Mouse (Mus musculus) midbrain, embryonic 11.5 days (tissue): ENCODE measurements around the gene Uba7. TPM values are rescaled to one million over a fixed set of nuclear protein-coding genes. Genes with fewer than 3 reads are reported as not detected.

ENCODE experiments used
- ATAC-seq: fragments of 200-750 bp; cut with Nextera tagmentation; 2 replicates; pipeline ENCODE4 v1.8.0; 2017; ENCODE audit warnings: moderate TSS enrichment, moderate library complexity; ENCODE audit not compliant: low FRiP score
- DNase-seq: peaks from one replicate; pipeline ENCODE4 v3.0.0; 2015; ENCODE audit warnings: low spot score; ENCODE audit errors: missing footprints
- H3K27ac ChIP-seq: fragments of 300-500 bp; sonication (generic); 2 replicates; pipeline ENCODE4 v1.5.1; 2014; ENCODE audit warnings: low read depth, low read length
- H3K27me3 ChIP-seq: fragments of 300-500 bp; sonication (generic); 2 replicates; pipeline ENCODE4 v1.6.1; 2014; ENCODE audit warnings: mild to moderate bottlenecking, low read length, moderate library complexity, mixed read lengths; ENCODE audit not compliant: control insufficient read depth, insufficient read depth
- H3K36me3 ChIP-seq: fragments of 300-500 bp; sonication (generic); 2 replicates; pipeline ENCODE4 v1.6.1; 2014; ENCODE audit warnings: mild to moderate bottlenecking, low read length, moderate library complexity, mixed read lengths; ENCODE audit not compliant: control insufficient read depth, insufficient read depth
- H3K4me1 ChIP-seq: fragments of 300-500 bp; sonication (generic); 2 replicates; pipeline ENCODE4 v1.6.1; 2014; ENCODE audit warnings: low read length; ENCODE audit not compliant: control insufficient read depth, insufficient read depth
- H3K4me2 ChIP-seq: fragments of 300-500 bp; sonication (generic); 2 replicates; pipeline ENCODE4 v1.6.1; 2014; ENCODE audit warnings: mild to moderate bottlenecking, moderate library complexity
- H3K4me3 ChIP-seq: fragments of 300-500 bp; sonication (generic); 2 replicates; pipeline ENCODE4 v1.5.1; 2014; ENCODE audit warnings: low read depth, low read length
- H3K9ac ChIP-seq: fragments of 300-500 bp; sonication (generic); 2 replicates; pipeline ENCODE4 v1.6.1; 2014; ENCODE audit warnings: low read length
- H3K9me3 ChIP-seq: fragments of 300-500 bp; sonication (generic); 2 replicates; pipeline ENCODE4 v1.6.1; 2016; ENCODE audit warnings: low read length; ENCODE audit not compliant: control insufficient read depth
- WGBS: fragments of 180-500 bp; shearing (Covaris S2); extraction: QIAGEN DNeasy Blood & Tissue Kit; methylation state at CpG from one replicate; pipeline ENCODE4 v1.1.7; 2014; 5-methylcytosine and 5-hydroxymethylcytosine counted together
- polyA plus RNA-seq: library from polyadenylated mRNA; unstranded; fragments of >200 nt; fragmentation: Nextera tagmentation; extraction: Ambion mirVana; gene quantifications from 2 replicates; pipeline ENCODE4 v1.2.1, GENCODE M21; 2014

The Uba7 gene
- 5.5 and 7.5 TPM in 2 replicates for polyA plus RNA-seq

- WGBS = 75% methylated on average over 12 of the region's 12 CpGs
- no peaks in the 10 kb centered on the region for H3K27me3 ChIP-seq
- H3K27ac ChIP-seq = no peak within 1 kb of the TSS
- H3K9me3 ChIP-seq = no peaks in the 10 kb centered on the region
- no peak for DNase-seq
- H3K36me3 ChIP-seq = 0 out of 2 replicates have a peak, but pooled peaks cover 2% of the 10 kb centered on the region
- H3K4me2 ChIP-seq = no peak within 1 kb of the TSS
- H3K4me3 ChIP-seq = no peak within 1 kb of the TSS
- no peaks in the 10 kb centered on the region for H3K4me1 ChIP-seq
- no peak within 1 kb of the TSS for H3K9ac ChIP-seq
- ATAC-seq = no peak
These were observed at the start of gene Uba7 for GRCm38 (mm10) chr9:107975399-107976386. Uba7 (plus strand) TSS chr9:107975505.

- Histone ChIP-seq H3K9me3 (no peaks in the 10 kb centered on the region), H3K4me3 (no peak overlapping the region), H3K27me3 (no peaks in the 10 kb centered on the region), H3K4me2 (no peak overlapping the region), H3K36me3 (no peaks in the 10 kb centered on the region), H3K27ac (no peak overlapping the region), H3K4me1 (peaks cover 18% of the 10 kb centered on the region), H3K9ac (no peak overlapping the region)
- ATAC-seq (no peak), DNase-seq (no peak)
- WGBS = 66% methylated on average over 9 of the region's 9 CpGs
These were observed 48.3 kb upstream of the Uba7 start for GRCm38 (mm10) chr9:107926920-107927420.

DNA sequence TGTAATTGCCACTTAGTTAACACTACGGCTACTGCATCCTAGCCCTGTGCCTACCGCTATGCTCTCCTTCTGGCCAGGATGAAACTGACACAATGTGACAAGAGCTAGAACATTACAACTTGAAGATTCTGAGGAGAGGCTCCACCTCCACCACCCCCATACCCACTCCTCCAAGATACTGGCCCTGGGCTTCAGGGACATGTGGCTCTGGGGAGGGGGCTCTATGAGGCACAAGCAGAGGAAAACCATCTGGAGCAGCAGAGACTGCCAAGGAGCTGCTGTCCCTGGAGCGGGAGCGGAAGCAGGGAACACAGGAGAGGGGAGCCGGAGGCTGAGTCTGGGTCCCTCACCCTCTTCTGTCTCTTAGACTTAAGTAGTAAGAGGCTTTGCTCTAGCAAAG is 47.6 kb upstream of the Uba7 start:
- Histone ChIP-seq H3K27ac (no peak overlapping the region), H3K9ac (no peak overlapping the region), H3K4me2 (no peak overlapping the region), H3K36me3 (no peaks in the 10 kb centered on the region), H3K4me1 (peaks cover 18% of the 10 kb centered on the region), H3K9me3 (no peaks in the 10 kb centered on the region), H3K4me3 (no peak overlapping the region), H3K27me3 (no peaks in the 10 kb centered on the region)
- DNase-seq (no peak), ATAC-seq (no peak)
- WGBS = 87% methylated on average over 5 of the region's 5 CpGs

- no peaks in the 10 kb centered on the region for H3K27me3 ChIP-seq
- no peak within 1 kb of the TSS for H3K27ac ChIP-seq
- H3K36me3 ChIP-seq = no peaks in the 10 kb centered on the region
- ATAC-seq (no peak), DNase-seq (no peak)
- no peak within 1 kb of the TSS for H3K9ac ChIP-seq
- H3K4me1 ChIP-seq = peaks cover 18% of the 10 kb centered on the region
- no peaks in the 10 kb centered on the region for H3K9me3 ChIP-seq
- H3K4me2 ChIP-seq = no peak within 1 kb of the TSS
- 69% methylated on average over 3 of the region's 3 CpGs for WGBS
- H3K4me3 ChIP-seq = no peak within 1 kb of the TSS
These were observed 47.1 kb upstream of the Uba7 start, which contains the start of gene Actl11 for GRCm38 (mm10) chr9:107928169-107928568. Actl11 (plus strand) TSS chr9:107928469.

DNA sequence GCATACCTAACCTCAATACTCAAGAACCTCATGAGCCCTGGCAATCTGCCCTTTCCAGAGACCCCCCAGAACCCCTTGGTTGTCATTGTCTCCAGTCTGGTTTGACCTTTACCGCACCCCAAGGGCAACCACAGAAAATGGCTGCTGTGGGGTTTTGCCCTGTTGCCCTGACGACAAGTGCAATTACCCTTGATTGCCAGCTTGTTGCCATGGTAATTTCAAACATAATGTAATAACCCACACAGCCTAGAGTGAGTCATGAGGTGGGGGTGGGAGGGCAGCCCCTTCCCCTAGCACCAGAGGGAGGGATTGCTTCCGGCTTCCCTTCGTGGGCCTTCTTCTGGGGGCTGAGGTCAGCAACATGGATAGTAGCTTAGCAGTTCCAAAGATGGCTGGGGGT is 43.1 kb upstream of the Uba7 start:
- 74% methylated on average over 4 of the region's 4 CpGs for WGBS
- no peak overlapping the region for H3K4me2 ChIP-seq
- peaks cover 15% of the 10 kb centered on the region for H3K4me1 ChIP-seq
- no peak overlapping the region for H3K27ac ChIP-seq
- no peak overlapping the region for H3K4me3 ChIP-seq
- no peaks in the 10 kb centered on the region for H3K9me3 ChIP-seq
- no peak for DNase-seq
- 0 out of 2 replicates have a peak, but pooled peaks cover 2% of the 10 kb centered on the region for H3K27me3 ChIP-seq
- no peak overlapping the region for H3K9ac ChIP-seq
- no peak for ATAC-seq
- no peaks in the 10 kb centered on the region for H3K36me3 ChIP-seq

GRCm38 (mm10) chr9:107934146-107934545 is 41.2 kb upstream of the Uba7 start:
- DNase-seq (no peak), ATAC-seq (no peak)
- H3K9me3 ChIP-seq = no peaks in the 10 kb centered on the region
- no peak overlapping the region for H3K4me3 ChIP-seq
- H3K36me3 ChIP-seq = no peaks in the 10 kb centered on the region
- 0 out of 2 replicates have a peak, but pooled peaks cover 2% of the 10 kb centered on the region for H3K27me3 ChIP-seq
- H3K4me2 ChIP-seq = no peak overlapping the region
- WGBS = 88% methylated on average over 11 of the region's 11 CpGs
- no peak overlapping the region for H3K27ac ChIP-seq
- H3K9ac ChIP-seq = no peak overlapping the region
- peaks cover 20% of the 10 kb centered on the region for H3K4me1 ChIP-seq

DNA sequence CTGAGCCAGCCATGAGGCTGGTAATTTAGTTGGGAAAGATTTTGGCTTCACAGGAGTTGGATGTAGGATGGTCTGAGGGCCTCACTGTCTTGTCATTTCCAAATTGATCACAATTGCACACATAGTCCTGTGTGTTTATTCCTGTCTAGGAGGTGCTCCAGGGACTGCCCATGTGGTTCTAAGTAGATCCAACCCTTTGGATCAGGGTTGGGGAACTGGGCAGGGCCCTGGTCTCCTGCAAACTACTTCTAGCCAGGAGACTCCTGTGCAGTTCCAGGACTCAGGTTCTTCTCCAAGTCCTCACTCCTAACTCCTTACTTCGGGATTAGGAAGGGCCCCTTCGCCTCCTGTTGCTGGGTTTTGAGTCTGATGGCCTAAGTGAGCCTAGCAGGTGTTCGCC is 39.9 kb upstream of the Uba7 start, which contains the start of gene Camkv:
Camkv (plus strand) TSS at position 301 of the 400 bp plus-strand sequence.
- peak within 1 kb of the TSS; percentile 56 for H3K4me3 ChIP-seq
- H3K4me2 ChIP-seq = peak within 1 kb of the TSS; percentile 87
- peak within 1 kb of the TSS; percentile 70 for H3K9ac ChIP-seq
- 6% methylated on average over 3 of the region's 3 CpGs for WGBS
- ATAC-seq (0 out of 2 replicates have a peak, but pooled peaks have one; percentile 6), DNase-seq (no peak)
- peaks cover 20% of the 10 kb centered on the region for H3K4me1 ChIP-seq
- 0 out of 2 replicates have a peak, but pooled peaks cover 2% of the 10 kb centered on the region for H3K27me3 ChIP-seq
- no peak within 1 kb of the TSS for H3K27ac ChIP-seq
- H3K9me3 ChIP-seq = no peaks in the 10 kb centered on the region
- H3K36me3 ChIP-seq = no peaks in the 10 kb centered on the region

DNA sequence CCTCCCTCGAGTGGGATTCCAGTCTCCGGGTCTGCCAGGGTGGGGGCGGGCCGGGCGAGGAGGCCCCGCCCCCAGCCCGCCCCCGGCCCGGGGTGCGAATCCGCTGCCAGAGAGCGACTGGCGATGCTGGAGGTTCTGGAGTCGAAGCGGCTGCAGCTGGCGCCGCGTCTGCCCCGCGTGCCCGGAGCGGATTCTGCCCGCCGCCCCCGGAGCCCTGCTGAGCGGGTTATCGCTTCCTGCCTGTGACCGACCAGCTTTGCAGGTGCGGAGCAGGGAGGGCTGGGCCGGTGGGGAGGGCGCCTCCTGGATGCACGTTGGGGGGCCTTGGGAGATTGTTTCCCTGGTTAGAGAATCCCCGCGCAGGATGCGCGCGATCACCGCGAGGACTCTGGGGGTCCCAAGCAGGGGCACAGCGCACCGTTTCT is 39.5 kb upstream of the Uba7 start:
- peak; percentile 94 for DNase-seq
- Histone ChIP-seq H3K36me3 (no peaks in the 10 kb centered on the region), H3K9ac (peak overlapping the region; percentile 70), H3K9me3 (no peaks in the 10 kb centered on the region), H3K4me1 (peaks cover 20% of the 10 kb centered on the region), H3K4me3 (peak overlapping the region; percentile 56), H3K27me3 (0 out of 2 replicates have a peak, but pooled peaks cover 2% of the 10 kb centered on the region), H3K27ac (no peak overlapping the region), H3K4me2 (peak overlapping the region; percentile 87)
- peak; percentile 60 for ATAC-seq
- WGBS = under 1% methylated on average over 40 of the region's 41 CpGs
